Mouse (Mus musculus) hindbrain, embryonic 16.5 days (tissue): ENCODE data around the gene Tle3. TPM values are rescaled to one million over a fixed set of nuclear protein-coding genes. Genes with fewer than 3 reads are reported as not detected.

Source experiments
- ATAC-seq: fragments of 200-750 bp; cut with Nextera tagmentation; 2 replicates; pipeline ENCODE4 v1.8.0; 2017; ENCODE audit warnings: moderate TSS enrichment, moderate library complexity
- H3K27ac ChIP-seq: fragments of 300-500 bp; sonication (generic); 2 replicates; pipeline ENCODE4 v1.5.1; 2014; ENCODE audit warnings: low read depth, mild to moderate bottlenecking, control low read depth, low read length, moderate library complexity
- H3K27me3 ChIP-seq: fragments of 300-500 bp; sonication (generic); replicated peaks from 2 replicates; pipeline ENCODE4 v1.6.1; 2014; ENCODE audit warnings: low read length; ENCODE audit not compliant: control insufficient read depth, insufficient read depth
- H3K36me3 ChIP-seq: fragments of 300-500 bp; sonication (generic); 2 replicates; pipeline ENCODE4 v1.6.1; 2014; ENCODE audit warnings: mild to moderate bottlenecking, low read length, moderate library complexity, mixed read lengths; ENCODE audit not compliant: control insufficient read depth, insufficient read depth
- H3K4me1 ChIP-seq: fragments of 300-500 bp; sonication (generic); 2 replicates; pipeline ENCODE4 v1.6.1; 2014; ENCODE audit warnings: low read depth, low read length; ENCODE audit not compliant: control insufficient read depth, insufficient read depth
- H3K4me2 ChIP-seq: fragments of 300-500 bp; sonication (generic); 2 replicates; pipeline ENCODE4 v1.6.1; 2014; ENCODE audit warnings: mild to moderate bottlenecking, low read length, control low read depth, moderate library complexity
- H3K4me3 ChIP-seq: fragments of 300-500 bp; sonication (generic); 2 replicates; pipeline ENCODE4 v1.5.1; 2014; ENCODE audit warnings: mild to moderate bottlenecking, low read length, control low read depth, moderate library complexity
- H3K9ac ChIP-seq: fragments of 300-500 bp; sonication (generic); 2 replicates; pipeline ENCODE4 v1.6.1; 2014; ENCODE audit warnings: low read depth, mild to moderate bottlenecking, control low read depth, low read length, moderate library complexity
- H3K9me3 ChIP-seq: fragments of 300-500 bp; sonication (generic); 2 replicates; pipeline ENCODE4 v1.6.1; 2014; ENCODE audit warnings: mild to moderate bottlenecking, low read length, moderate library complexity; ENCODE audit not compliant: control insufficient read depth
- WGBS: fragments of 180-500 bp; shearing (Covaris S2); extraction: QIAGEN DNeasy Blood & Tissue Kit; methylation state at CpG from one replicate; pipeline ENCODE4 v1.1.7; 2014; 5-methylcytosine and 5-hydroxymethylcytosine counted together
- polyA plus RNA-seq: library from polyadenylated mRNA; unstranded; fragments of >200 nt; fragmentation: Nextera tagmentation; extraction: Ambion mirVana; gene quantifications from 2 replicates; pipeline ENCODE4 v1.2.1, GENCODE M21; 2015

Gene Tle3
- polyA plus RNA-seq, 1 experiment from 2014 or later = 19.5 TPM

DNA sequence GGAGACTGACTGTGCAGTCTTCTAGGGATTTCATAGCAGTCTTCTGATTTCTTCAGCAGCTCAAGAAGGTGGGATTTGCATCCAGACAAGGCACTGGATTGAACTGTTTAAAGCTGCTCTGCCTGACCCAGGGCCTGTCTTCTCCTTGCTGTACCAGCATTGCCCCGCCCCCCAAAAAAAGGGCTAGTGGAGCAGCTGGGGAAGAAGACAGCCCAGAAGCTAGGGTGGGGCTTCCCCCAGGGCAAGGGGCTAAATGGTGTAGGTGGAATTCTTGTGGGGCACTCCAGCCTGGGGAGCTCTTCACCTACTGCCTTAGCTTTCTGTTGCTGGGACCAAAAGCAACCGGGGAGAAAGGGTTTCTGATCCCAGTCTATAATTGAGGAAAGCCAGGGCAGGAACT lies 67.8 kb downstream of the Tle3 start:
- H3K4me1 ChIP-seq = peaks cover 18% of the 10 kb centered on the region
- 0 out of 2 replicates have a peak, but pooled peaks cover 6% of the 10 kb centered on the region for H3K27me3 ChIP-seq
- no peak overlapping the region for H3K9ac ChIP-seq

DNA sequence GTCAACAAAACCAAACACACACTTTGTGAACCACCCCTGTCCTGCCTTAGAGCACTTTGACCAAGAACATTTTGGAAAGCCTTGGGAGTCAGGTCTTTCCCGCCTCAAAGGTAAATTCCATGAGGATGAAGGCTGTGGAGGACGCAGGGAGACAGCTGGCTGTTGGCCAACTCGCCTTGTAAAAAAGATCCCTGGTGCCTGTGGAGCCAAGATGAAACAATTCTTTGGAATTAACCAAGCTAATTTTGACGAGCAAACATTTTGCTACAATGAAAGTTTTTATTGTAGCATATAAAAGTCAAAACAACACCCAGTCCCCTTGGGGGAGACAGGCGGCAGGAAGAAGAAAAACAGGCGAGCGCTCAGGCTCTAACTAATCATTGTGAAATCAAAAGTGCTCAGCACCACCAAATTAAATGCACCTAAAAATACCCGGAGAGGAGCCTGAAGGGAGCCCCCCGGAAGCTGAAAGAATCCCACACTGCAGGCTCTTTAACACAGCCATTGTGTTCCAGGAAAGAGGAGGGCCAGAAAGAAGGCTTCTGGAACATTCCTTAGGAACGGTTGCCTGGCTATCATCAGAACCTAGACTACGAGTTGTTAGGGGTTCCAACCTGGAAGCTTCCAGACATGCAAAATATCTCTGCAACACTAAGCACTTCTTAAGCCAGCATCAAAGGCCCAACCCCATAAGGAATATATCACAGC lies 69.2 kb downstream of the Tle3 start:
- no peaks in the 10 kb centered on the region for H3K9me3 ChIP-seq
- 36% methylated on average over 11 of the region's 11 CpGs for WGBS
- H3K27me3 ChIP-seq = 0 out of 2 replicates have a peak, but pooled peaks cover 6% of the 10 kb centered on the region

More for the DNA sequence above, 67.8 kb downstream of the Tle3 start:
- Histone ChIP-seq H3K4me2 (no peak overlapping the region), H3K27ac (no peak overlapping the region), H3K36me3 (no peaks in the 10 kb centered on the region), H3K4me3 (no peak overlapping the region), H3K9me3 (no peaks in the 10 kb centered on the region)
- no peak for ATAC-seq
- WGBS = 73% methylated on average over 2 of the region's 2 CpGs

DNA sequence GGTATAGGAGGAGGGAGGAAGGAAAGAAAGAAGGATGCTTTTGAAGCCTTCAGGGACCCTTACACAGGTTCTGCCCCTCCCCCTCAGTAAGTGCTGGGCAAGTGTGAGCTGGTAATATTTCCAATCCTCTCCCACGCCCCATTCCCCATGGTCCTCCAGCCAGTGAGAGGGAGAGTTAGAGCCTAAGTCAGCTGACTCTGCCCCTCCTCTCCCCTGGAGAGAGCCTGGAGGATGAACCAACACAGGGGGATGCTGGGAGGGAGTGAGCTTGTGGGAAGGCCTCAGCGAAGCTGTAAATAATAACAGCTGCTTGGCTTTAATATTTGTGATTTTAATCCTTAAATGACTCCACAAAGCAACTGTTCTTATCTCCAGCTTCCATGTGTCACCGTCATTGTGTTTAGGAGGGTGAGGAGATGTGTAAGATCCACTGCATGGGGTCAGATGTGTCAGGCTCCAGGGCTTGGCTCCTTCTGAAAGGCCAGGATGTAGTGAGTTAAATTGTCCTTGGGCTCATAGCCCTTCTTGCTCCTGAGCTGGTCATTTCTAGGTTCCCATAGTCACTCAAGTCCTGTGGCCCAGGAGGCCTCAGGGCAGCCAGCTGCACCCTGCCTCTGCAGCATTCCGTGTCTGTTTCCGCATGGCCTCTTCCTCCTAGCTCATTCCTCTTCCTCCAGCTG lies 70.9 kb downstream of the Tle3 start:
- Histone ChIP-seq H3K4me2 (no peak overlapping the region), H3K9me3 (no peaks in the 10 kb centered on the region), H3K27ac (no peak overlapping the region), H3K27me3 (0 out of 2 replicates have a peak, but pooled peaks cover 6% of the 10 kb centered on the region), H3K9ac (no peak overlapping the region), H3K4me3 (no peak overlapping the region), H3K4me1 (peaks cover 18% of the 10 kb centered on the region), H3K36me3 (no peaks in the 10 kb centered on the region)
- 58% methylated on average over 5 of the region's 5 CpGs for WGBS
- no peak for ATAC-seq

More for the DNA sequence above, 69.2 kb downstream of the Tle3 start:
- ATAC-seq = no peak
- peaks cover 18% of the 10 kb centered on the region for H3K4me1 ChIP-seq
- H3K36me3 ChIP-seq = no peaks in the 10 kb centered on the region
- H3K27ac ChIP-seq = no peak overlapping the region
- H3K4me3 ChIP-seq = no peak overlapping the region
- H3K4me2 ChIP-seq = no peak overlapping the region
- no peak overlapping the region for H3K9ac ChIP-seq

DNA sequence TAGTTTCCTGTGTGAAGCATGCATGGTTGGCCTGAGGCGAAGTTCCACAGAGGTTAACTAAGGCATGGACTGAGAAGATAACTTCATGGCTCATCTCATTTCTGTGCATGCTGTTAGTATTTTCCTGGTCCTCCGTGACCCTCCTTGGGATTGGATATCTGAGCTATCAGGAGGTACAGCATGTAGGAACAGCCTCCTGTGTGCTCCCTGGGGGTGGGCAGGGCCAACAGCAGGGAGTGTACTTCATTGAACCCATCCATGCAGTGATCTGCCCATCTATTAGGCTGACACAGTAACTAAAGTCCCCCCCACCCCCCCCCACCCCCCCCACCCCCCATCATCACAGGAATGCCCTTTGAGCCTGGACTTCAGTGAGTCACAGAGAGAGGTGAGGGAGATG lies 73.0 kb downstream of the Tle3 start:
- Histone ChIP-seq H3K9me3 (no peaks in the 10 kb centered on the region), H3K9ac (no peak overlapping the region), H3K4me1 (peaks cover 18% of the 10 kb centered on the region), H3K27me3 (0 out of 2 replicates have a peak, but pooled peaks cover 2% of the 10 kb centered on the region), H3K36me3 (no peaks in the 10 kb centered on the region), H3K27ac (no peak overlapping the region), H3K4me3 (no peak overlapping the region), H3K4me2 (no peak overlapping the region)
- ATAC-seq = no peak
- 84% methylated on average over 2 of the region's 2 CpGs for WGBS

DNA sequence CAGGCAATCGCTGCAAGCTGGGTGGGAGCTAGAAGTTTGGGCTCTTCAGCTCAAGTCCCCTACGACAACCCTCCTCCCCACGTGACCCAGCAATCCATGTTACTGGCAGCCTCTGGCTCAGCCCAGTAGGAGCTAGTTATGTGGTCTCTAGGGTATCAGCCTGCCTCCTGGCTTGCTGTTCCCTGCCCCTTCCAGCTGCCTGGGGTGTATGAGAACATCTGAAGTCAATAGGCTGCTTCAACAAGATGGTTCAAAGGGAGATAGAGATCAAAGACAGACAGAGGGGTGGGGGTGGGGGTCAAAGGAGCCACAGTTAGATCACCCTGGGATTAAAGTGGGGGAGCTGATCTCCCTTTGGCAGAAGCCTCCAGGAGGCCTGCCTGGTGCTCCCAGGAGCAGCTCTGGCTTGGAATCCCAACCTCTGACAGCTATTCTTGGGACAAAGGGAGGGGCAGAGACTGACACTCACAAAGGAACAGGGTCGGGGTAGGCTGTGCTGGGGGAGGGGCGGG lies 73.6 kb downstream of the Tle3 start:
- Histone ChIP-seq H3K9ac (no peak overlapping the region), H3K9me3 (no peaks in the 10 kb centered on the region), H3K36me3 (no peaks in the 10 kb centered on the region), H3K4me1 (peaks cover 18% of the 10 kb centered on the region), H3K4me2 (no peak overlapping the region), H3K27ac (no peak overlapping the region), H3K27me3 (peaks cover 4% of the 10 kb centered on the region; the same call in 1 of the 2 replicates), H3K4me3 (no peak overlapping the region)
- 17% methylated on average over 5 of the region's 5 CpGs for WGBS
- no peak for ATAC-seq

DNA sequence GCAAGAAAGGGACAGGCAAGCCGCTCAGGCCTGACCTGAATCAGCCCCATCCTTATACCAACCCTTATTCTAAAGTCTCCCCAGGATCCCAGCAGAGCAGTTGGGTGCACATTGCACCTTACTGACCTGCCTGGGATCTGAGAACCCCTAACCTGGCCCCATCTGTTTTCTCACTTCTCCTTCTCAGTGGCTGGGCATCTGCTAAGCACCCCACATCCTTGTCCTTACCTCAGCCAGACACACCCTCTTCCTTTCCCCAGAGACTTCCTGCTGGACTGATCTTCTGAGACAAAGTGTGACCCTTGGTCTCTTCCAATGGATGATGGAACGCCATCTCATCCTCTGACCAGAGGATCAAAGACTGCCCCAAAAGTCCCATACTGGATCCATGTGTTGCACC lies 74.8 kb downstream of the Tle3 start:
- Histone ChIP-seq H3K9ac (no peak overlapping the region), H3K4me1 (peaks cover 6% of the 10 kb centered on the region), H3K27me3 (peaks cover 4% of the 10 kb centered on the region; the same call in 1 of the 2 replicates), H3K9me3 (no peaks in the 10 kb centered on the region), H3K4me3 (no peak overlapping the region), H3K27ac (no peak overlapping the region), H3K36me3 (no peaks in the 10 kb centered on the region), H3K4me2 (no peak overlapping the region)
- 87% methylated on average over 2 of the region's 2 CpGs for WGBS
- no peak for ATAC-seq

DNA sequence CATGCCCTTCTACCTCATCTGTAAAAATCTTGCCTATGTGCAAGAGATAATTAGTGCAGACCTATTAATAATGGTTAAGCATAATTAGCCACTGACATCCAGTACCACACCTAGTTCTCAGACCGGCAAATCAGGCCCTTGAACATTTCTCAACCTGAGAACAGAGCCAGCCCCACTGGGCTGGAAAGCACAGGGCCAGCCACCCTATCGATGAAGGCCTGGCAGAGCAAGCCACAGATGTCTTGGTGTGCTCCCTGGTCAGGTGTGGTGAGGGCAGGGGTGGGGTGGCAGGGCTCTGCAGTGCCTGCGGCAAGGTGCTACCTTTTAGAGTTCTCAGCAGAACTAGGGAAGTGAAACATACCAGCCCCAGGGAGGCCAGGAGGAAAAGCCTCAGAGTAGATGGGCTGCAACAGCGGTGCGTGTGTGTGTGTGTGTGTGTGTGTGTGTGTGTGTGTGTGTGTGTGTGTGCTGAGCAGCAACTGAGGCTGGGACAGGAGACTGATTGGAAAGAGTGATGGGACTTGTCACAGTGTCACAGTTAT lies 77.3 kb downstream of the Tle3 start:
- H3K4me3 ChIP-seq = no peak overlapping the region
- 80% methylated on average over 5 of the region's 5 CpGs for WGBS
- ATAC-seq = no peak

DNA sequence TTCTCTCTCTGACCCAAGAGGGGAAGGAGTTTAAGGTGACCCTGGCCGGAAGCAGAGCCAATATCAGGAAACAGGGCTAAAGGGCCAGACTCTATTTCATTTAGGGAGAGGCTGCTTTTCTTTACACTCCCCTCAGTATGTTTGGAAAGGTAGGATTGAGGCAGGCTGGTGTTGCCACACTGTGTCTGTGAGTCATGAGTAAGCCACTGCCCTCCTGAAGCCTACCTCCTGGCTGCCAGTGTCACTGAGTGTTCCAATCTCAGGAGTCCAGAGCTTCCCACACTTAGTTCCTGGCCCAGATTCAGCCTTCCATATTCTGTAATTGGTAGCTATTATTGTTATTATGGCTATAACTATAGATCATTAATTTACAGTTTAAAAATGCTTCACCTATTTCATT lies 79.9 kb downstream of the Tle3 start:
- 79% methylated on average over 1 of the region's 1 CpGs for WGBS
- no peak for ATAC-seq
- H3K27me3 ChIP-seq = peaks cover 2% of the 10 kb centered on the region; the same call in 1 of the 2 replicates

More for the DNA sequence above, 77.3 kb downstream of the Tle3 start:
- no peak overlapping the region for H3K27ac ChIP-seq
- H3K9ac ChIP-seq = no peak overlapping the region
- H3K4me1 ChIP-seq = peaks cover 2% of the 10 kb centered on the region; the same call in 1 of the 2 replicates
- no peaks in the 10 kb centered on the region for H3K9me3 ChIP-seq
- H3K36me3 ChIP-seq = no peaks in the 10 kb centered on the region
- peaks cover 2% of the 10 kb centered on the region; the same call in 1 of the 2 replicates for H3K27me3 ChIP-seq
- no peak overlapping the region for H3K4me2 ChIP-seq

DNA sequence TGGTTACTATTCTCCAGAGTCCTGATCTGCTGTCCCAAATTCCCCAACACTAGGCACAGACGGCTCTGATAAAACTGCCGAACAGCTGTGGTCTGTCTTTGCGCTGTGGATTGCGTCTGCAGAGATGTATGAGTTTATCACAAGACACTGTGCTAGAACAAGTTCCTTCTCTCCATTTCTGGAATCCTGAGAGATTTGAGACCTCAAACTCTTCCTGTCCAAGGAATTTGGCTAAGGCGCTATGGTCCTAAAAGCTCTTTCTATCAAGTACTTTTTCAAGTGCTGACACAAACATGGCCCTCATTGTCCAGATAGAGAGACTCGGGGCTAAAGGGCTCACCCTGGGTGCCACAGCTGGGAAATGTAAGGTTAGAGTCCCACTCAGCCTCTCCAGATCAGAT lies 83.7 kb downstream of the Tle3 start:
- no peak for ATAC-seq
- H3K9me3 ChIP-seq = no peaks in the 10 kb centered on the region
- H3K4me2 ChIP-seq = no peak overlapping the region
- H3K9ac ChIP-seq = no peak overlapping the region
- H3K36me3 ChIP-seq = no peaks in the 10 kb centered on the region
- H3K4me3 ChIP-seq = no peak overlapping the region
- WGBS = 70% methylated on average over 6 of the region's 6 CpGs
- no peak overlapping the region for H3K27ac ChIP-seq
- H3K27me3 ChIP-seq = no peaks in the 10 kb centered on the region
- peaks cover 5% of the 10 kb centered on the region for H3K4me1 ChIP-seq

More for the DNA sequence above, 79.9 kb downstream of the Tle3 start:
- H3K9me3 ChIP-seq = no peaks in the 10 kb centered on the region
- no peak overlapping the region for H3K27ac ChIP-seq
- H3K4me3 ChIP-seq = no peak overlapping the region
- no peak overlapping the region for H3K9ac ChIP-seq
- H3K4me1 ChIP-seq = peaks cover 4% of the 10 kb centered on the region
- H3K36me3 ChIP-seq = no peaks in the 10 kb centered on the region
- H3K4me2 ChIP-seq = no peak overlapping the region
